In the genomic region with DNA sequence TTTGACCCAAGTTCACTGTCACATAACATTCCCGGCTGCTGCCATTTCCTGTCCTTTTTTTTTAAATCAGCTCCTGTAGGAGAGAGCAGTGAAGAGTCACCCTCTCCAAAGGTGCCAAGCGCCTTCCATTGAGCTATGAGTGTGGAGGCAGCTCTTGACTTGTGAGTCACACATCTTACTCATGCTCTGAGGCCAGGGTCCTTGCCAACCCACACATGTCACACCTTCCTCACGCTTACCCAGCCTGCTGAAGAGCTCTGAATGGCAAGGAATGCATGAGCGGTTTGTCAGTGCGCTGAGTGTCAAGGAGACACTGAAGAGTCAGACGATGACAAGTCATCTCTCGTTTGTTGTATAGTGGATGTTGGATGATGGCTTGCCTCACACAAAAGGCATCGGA, we compare ENCODE assay signal across 14 mouse cellular contexts.
DNase-seq lines count a peak whose midpoint lies in the region; ATAC-seq and TF ChIP-seq lines count a peak whose summit lies in the region.
"Had no signal": no experiment of that assay in that cellular context is flagged by ENCODE, and none has a peak within 500 bp of the region (broad histone marks: within the 10 kb centered on the region; RNA-seq: fewer than 3 reads in every experiment).

No protein-coding gene starts in this region.

- TF ChIP-seq POLR2A in myocyte (IDR thresholded peaks at IDR 0.05; ENCODE audit: insufficient read length, low read depth), result no peak

- peak; percentile 25 for DNase-seq in forebrain, embryonic 14.5 days (ENCODE audit: low spot score)
- DNase-seq in forebrain, embryonic 10.5 days (ENCODE audit: extremely low spot score, low spot score), result no peak
- peak; percentile 18 for DNase-seq in retina, postnatal 1 day
- no peak for DNase-seq in retina, embryonic 14.5 days (ENCODE audit: low spot score)
- peak; percentile 64 for DNase-seq in fibroblast of lung, adult 2 months (ENCODE audit: low read depth)
- DNase-seq in spleen, postnatal 10 days (ENCODE audit: low spot score in 2 of 2), result no peak
- DNase-seq: cerebellum, adult 18-20 months; liver; thymus, postnatal 36 days had no signal

- H3K79me2 ChIP-seq in myocyte (ENCODE audit: control insufficient read depth, insufficient read depth), result no peaks in the 10 kb centered on the region

- H3K4me1 ChIP-seq in forebrain, embryonic 14.5 days (ENCODE audit: control insufficient read depth, insufficient read depth, low read length), result peaks cover 20% of the 10 kb centered on the region
- peaks cover 34% of the 10 kb centered on the region for H3K4me1 ChIP-seq in forebrain, embryonic 10.5 days

- no peak overlapping the region for H3ac ChIP-seq in myocyte (ENCODE audit: control insufficient read depth, insufficient read length)

- H3K4me3 ChIP-seq in forebrain, embryonic 14.5 days (ENCODE audit: low read depth, low read length), result no peak overlapping the region
- H3K4me3 ChIP-seq in forebrain, embryonic 10.5 days, result no peak overlapping the region
- no peak overlapping the region for H3K4me3 ChIP-seq in myocyte
- H3K4me3 ChIP-seq: hindbrain, embryonic 15.5 days; neural tube, embryonic 13.5 days had no signal

- no peak overlapping the region for H3K4me2 ChIP-seq in forebrain, embryonic 14.5 days (ENCODE audit: low read length)
- peak overlapping the region; percentile 16 for H3K4me2 ChIP-seq in myocyte (ENCODE audit: low read depth)
- H3K4me2 ChIP-seq: hindbrain, embryonic 15.5 days; midbrain, embryonic 11.5 days; neural tube, embryonic 13.5 days had no signal

- no peaks in the 10 kb centered on the region for H3K36me3 ChIP-seq in forebrain, embryonic 14.5 days (ENCODE audit: control insufficient read depth, insufficient read depth, low read length)
- no peaks in the 10 kb centered on the region for H3K36me3 ChIP-seq in forebrain, embryonic 10.5 days (replicated peaks)
- no peaks in the 10 kb centered on the region for H3K36me3 ChIP-seq in myocyte (ENCODE audit: control insufficient read depth, insufficient read depth)
- H3K36me3 ChIP-seq: hindbrain, embryonic 15.5 days; neural tube, embryonic 13.5 days had no signal

- no peak overlapping the region for H3K27ac ChIP-seq in forebrain, embryonic 14.5 days (ENCODE audit: low read depth, low read length)
- no peak overlapping the region for H3K27ac ChIP-seq in forebrain, embryonic 10.5 days
- H3K27ac ChIP-seq: hindbrain, embryonic 15.5 days; neural tube, embryonic 13.5 days had no signal

- H3K9ac ChIP-seq in forebrain, embryonic 14.5 days (ENCODE audit: low read length), result no peak overlapping the region
- H3K9ac ChIP-seq: hindbrain, embryonic 15.5 days; neural tube, embryonic 13.5 days had no signal

- no peak for ATAC-seq in forebrain, embryonic 14.5 days
- no peak for ATAC-seq in monocyte, adult 5-6 weeks (replicated peaks; ENCODE audit: insufficient number of reproducible peaks, low FRiP score, low TSS enrichment, poor library complexity, severe bottlenecking)

- WGBS in forebrain, embryonic 14.5 days, result 71% methylated on average over 8 of the region's 8 CpGs
- 85% methylated on average over 8 of the region's 8 CpGs for WGBS in forebrain, embryonic 10.5 days

- 0 out of 2 replicates have a peak, but pooled peaks cover 3% of the 10 kb centered on the region for H3K27me3 ChIP-seq in forebrain, embryonic 14.5 days (replicated peaks; ENCODE audit: control insufficient read depth, insufficient read depth, low read length)
- peaks cover 65% of the 10 kb centered on the region for H3K27me3 ChIP-seq in forebrain, embryonic 10.5 days (ENCODE audit: poor library complexity, severe bottlenecking)
- H3K27me3 ChIP-seq in myocyte (ENCODE audit: control insufficient read depth, insufficient read depth, insufficient read length), result no peaks in the 10 kb centered on the region
- H3K27me3 ChIP-seq: hindbrain, embryonic 15.5 days; neural tube, embryonic 13.5 days had no signal

- H3K9me3 ChIP-seq in forebrain, embryonic 14.5 days (replicated peaks; ENCODE audit: control insufficient read depth, low read length), result no peaks in the 10 kb centered on the region
- H3K9me3 ChIP-seq in forebrain, embryonic 10.5 days, result no peaks in the 10 kb centered on the region
- H3K9me3 ChIP-seq: hindbrain, embryonic 15.5 days; neural tube, embryonic 13.5 days had no signal

TF ChIP-seq in myocyte, 11 proteins besides CTCF, POLR2A, EP300 and RAD21:
- TF ChIP-seq CEBPB (IDR thresholded peaks at IDR 0.05; ENCODE audit: insufficient read depth, poor library complexity, severe bottlenecking) (no peak), MYOD1 (IDR thresholded peaks at IDR 0.05; ENCODE audit: control insufficient read depth in 1 of 3, insufficient read length in 2 of 3, low read depth in 2 of 3) (peak in 1 of 3 experiments; percentile 44), POLR2AphosphoS2 (IDR thresholded peaks at IDR 0.05; ENCODE audit: insufficient read length, low read depth) (no peak)
TF ChIP-seq in myocyte: peak in this region for 1.

Comparison
In these comparisons a context has a peak if more than half of its experiments do, and no peak if none do; other contexts are left out.
1. DNase-seq: peak in forebrain, embryonic 14.5 days (single experiment), retina, postnatal 1 day (single experiment) and fibroblast of lung, adult 2 months (single experiment); none in forebrain, embryonic 10.5 days (single experiment), retina, embryonic 14.5 days (single experiment) and spleen, postnatal 10 days (0 of 2).